Mouse (Mus musculus) hindbrain, embryonic 10.5 days (tissue): ENCODE results near the gene Hook2. TPM values are rescaled to one million over a fixed set of nuclear protein-coding genes. Genes with fewer than 3 reads are reported as not detected.

Experiments
- DNase-seq: peaks from one replicate; pipeline ENCODE4 v3.0.0-alpha.2; 2017; ENCODE audit warnings: low spot score
- H3K27ac ChIP-seq: fragments of 300-500 bp; sonication (generic); 2 replicates; pipeline ENCODE4 v1.5.1; 2016; ENCODE audit warnings: mild to moderate bottlenecking, moderate library complexity
- H3K27me3 ChIP-seq: fragments of 300-500 bp; sonication (generic); 2 replicates; pipeline ENCODE4 v1.6.1; 2016; ENCODE audit warnings: mild to moderate bottlenecking; ENCODE audit not compliant: poor library complexity, insufficient read depth, severe bottlenecking
- H3K36me3 ChIP-seq: fragments of 300-500 bp; sonication (generic); 2 replicates; pipeline ENCODE4 v1.6.1; 2016; ENCODE audit warnings: mild to moderate bottlenecking, moderate library complexity
- H3K4me1 ChIP-seq: fragments of 300-500 bp; sonication (generic); replicated peaks from 2 replicates; pipeline ENCODE4 v1.6.1; 2016; ENCODE audit warnings: mild to moderate bottlenecking
- H3K4me3 ChIP-seq: fragments of 300-500 bp; sonication (generic); 2 replicates; pipeline ENCODE4 v1.5.1; 2016; ENCODE audit warnings: mild to moderate bottlenecking, moderate library complexity
- H3K9me3 ChIP-seq: fragments of 300-500 bp; sonication (generic); 2 replicates; pipeline ENCODE4 v1.6.1; 2016; ENCODE audit warnings: mild to moderate bottlenecking, moderate library complexity
- WGBS: fragments of 180-500 bp; shearing (Covaris S2); methylation state at CpG from one replicate; pipeline ENCODE4 v1.1.7; 2016; 5-methylcytosine and 5-hydroxymethylcytosine counted together
- polyA plus RNA-seq: library from polyadenylated mRNA; unstranded; fragments of >200 nt; fragmentation: Nextera tagmentation; extraction: Ambion mirVana; gene quantifications from 2 replicates; pipeline ENCODE4 v1.2.1, GENCODE M21; 2016

Hook2 gene
- polyA plus RNA-seq, 1 experiment from 2014 or later = 14.5 TPM

GRCm38 (mm10) chr8:84976031-84976762 lies 14.2 kb upstream of the Hook2 start:
- peak overlapping the region; percentile 68 for H3K4me3 ChIP-seq
- peaks cover 44% of the 10 kb centered on the region for H3K36me3 ChIP-seq
- WGBS = 1% methylated on average over 61 of the region's 61 CpGs
- H3K27me3 ChIP-seq = peaks cover 43% of the 10 kb centered on the region
- H3K4me1 ChIP-seq = peaks cover 68% of the 10 kb centered on the region
- no peaks in the 10 kb centered on the region for H3K9me3 ChIP-seq
- DNase-seq = peak; percentile 95
- H3K27ac ChIP-seq = peak overlapping the region; percentile 78

GRCm38 (mm10) chr8:84976763-84977434 lies 13.5 kb upstream of the Hook2 start:
- Histone ChIP-seq H3K27me3 (peaks cover 50% of the 10 kb centered on the region), H3K4me3 (peak overlapping the region; percentile 68), H3K27ac (peak overlapping the region; percentile 82), H3K4me1 (peaks cover 70% of the 10 kb centered on the region), H3K9me3 (no peaks in the 10 kb centered on the region), H3K36me3 (peaks cover 37% of the 10 kb centered on the region)
- WGBS = 2% methylated on average over 25 of the region's 25 CpGs
- no peak for DNase-seq

- peaks cover 29% of the 10 kb centered on the region for H3K36me3 ChIP-seq
- DNase-seq = peak; percentile 70
- H3K4me1 ChIP-seq = peaks cover 77% of the 10 kb centered on the region
- H3K27me3 ChIP-seq = peaks cover 58% of the 10 kb centered on the region
- peak overlapping the region; percentile 68 for H3K4me3 ChIP-seq
- peak overlapping the region; percentile 82 for H3K27ac ChIP-seq
- under 1% methylated on average over 70 of the region's 70 CpGs for WGBS
- no peaks in the 10 kb centered on the region for H3K9me3 ChIP-seq
Measured at GRCm38 (mm10) chr8:84977435-84978247, 12.8 kb upstream of the Hook2 start.

GRCm38 (mm10) chr8:84978248-84978940 lies 12.0 kb upstream of the Hook2 start, which contains the start of gene Junb:
TSS of gene Junb (minus strand) at chr8:84978718.
- Histone ChIP-seq H3K27ac (peak within 1 kb of the TSS; percentile 83), H3K4me1 (peaks cover 79% of the 10 kb centered on the region), H3K27me3 (peaks cover 62% of the 10 kb centered on the region), H3K4me3 (peak within 1 kb of the TSS; percentile 68), H3K9me3 (no peaks in the 10 kb centered on the region), H3K36me3 (peaks cover 22% of the 10 kb centered on the region)
- under 1% methylated on average over 63 of the region's 63 CpGs for WGBS
- peak; percentile 85 for DNase-seq

GRCm38 (mm10) chr8:84979599-84980421 lies 10.6 kb upstream of the Hook2 start:
- no peaks in the 10 kb centered on the region for H3K9me3 ChIP-seq
- peak; percentile 86 for DNase-seq
- peaks cover 75% of the 10 kb centered on the region for H3K27me3 ChIP-seq
- peaks cover 87% of the 10 kb centered on the region for H3K4me1 ChIP-seq
- peaks cover 7% of the 10 kb centered on the region for H3K36me3 ChIP-seq
- 4% methylated on average over 42 of the region's 42 CpGs for WGBS
- H3K4me3 ChIP-seq = peak overlapping the region; percentile 68
- H3K27ac ChIP-seq = peak overlapping the region; percentile 83

- H3K27ac ChIP-seq = peak overlapping the region; percentile 83
- H3K9me3 ChIP-seq = no peaks in the 10 kb centered on the region
- peak; percentile 31 for DNase-seq
- H3K36me3 ChIP-seq = no peaks in the 10 kb centered on the region
- H3K27me3 ChIP-seq = peaks cover 84% of the 10 kb centered on the region
- peaks cover 88% of the 10 kb centered on the region for H3K4me1 ChIP-seq
- peak overlapping the region; percentile 68 for H3K4me3 ChIP-seq
- WGBS = 37% methylated on average over 11 of the region's 11 CpGs
Measured at GRCm38 (mm10) chr8:84980622-84981358, 9.6 kb upstream of the Hook2 start.

GRCm38 (mm10) chr8:84981644-84982498 lies 8.5 kb upstream of the Hook2 start:
- Histone ChIP-seq H3K4me1 (peaks cover 85% of the 10 kb centered on the region), H3K4me3 (no peak overlapping the region), H3K27me3 (peaks cover 94% of the 10 kb centered on the region), H3K9me3 (no peaks in the 10 kb centered on the region), H3K27ac (peak overlapping the region; percentile 35; the same call in 1 of the 2 replicates), H3K36me3 (no peaks in the 10 kb centered on the region)
- 76% methylated on average over 15 of the region's 15 CpGs for WGBS
- no peak for DNase-seq

- no peaks in the 10 kb centered on the region for H3K9me3 ChIP-seq
- peaks cover 78% of the 10 kb centered on the region for H3K4me1 ChIP-seq
- H3K4me3 ChIP-seq = no peak overlapping the region
- peaks cover 94% of the 10 kb centered on the region for H3K27me3 ChIP-seq
- 74% methylated on average over 3 of the region's 3 CpGs for WGBS
- DNase-seq = no peak
- H3K36me3 ChIP-seq = no peaks in the 10 kb centered on the region
- H3K27ac ChIP-seq = peak overlapping the region; percentile 35; the same call in 1 of the 2 replicates
Measured at GRCm38 (mm10) chr8:84982499-84983011, 7.8 kb upstream of the Hook2 start.

GRCm38 (mm10) chr8:84984294-84985048 lies 5.9 kb upstream of the Hook2 start:
- Histone ChIP-seq H3K9me3 (no peaks in the 10 kb centered on the region), H3K27me3 (peaks cover 94% of the 10 kb centered on the region), H3K27ac (peak overlapping the region; percentile 84), H3K4me1 (peaks cover 65% of the 10 kb centered on the region), H3K4me3 (peak overlapping the region; percentile 66), H3K36me3 (no peaks in the 10 kb centered on the region)
- 9% methylated on average over 16 of the region's 16 CpGs for WGBS
- peak; percentile 25 for DNase-seq
